In the genomic region with DNA sequence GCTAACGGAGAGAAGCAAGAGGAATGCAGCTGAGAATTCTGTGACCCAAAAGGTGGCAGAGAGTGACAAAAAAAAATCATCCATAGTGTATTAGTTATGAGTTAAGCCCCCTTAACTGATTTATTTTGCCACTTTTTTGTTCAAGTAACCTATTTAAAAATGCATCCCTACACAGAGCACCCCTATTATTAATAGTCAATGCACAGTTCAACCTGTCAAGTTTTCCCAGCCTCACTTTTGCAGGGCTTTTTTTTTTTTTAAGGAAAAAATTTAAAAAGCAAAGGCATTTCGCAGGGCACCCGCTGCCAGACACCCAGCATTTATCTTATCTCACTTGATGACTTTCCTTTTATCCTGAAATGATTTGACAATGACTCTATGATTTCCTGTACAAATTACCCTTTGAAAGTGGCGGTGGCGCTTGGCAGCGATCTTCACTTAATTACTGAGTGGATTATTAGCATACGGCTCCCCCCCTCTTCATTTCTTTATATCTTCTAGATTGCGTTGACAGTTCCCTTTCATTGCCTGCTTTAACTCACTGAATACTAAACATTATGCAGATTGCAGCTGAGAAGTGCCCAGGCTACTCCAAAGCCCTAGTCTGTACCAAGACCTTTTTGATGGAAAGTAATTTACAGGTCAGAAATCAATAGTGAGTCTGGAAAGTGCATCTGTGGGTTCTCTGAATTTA, we compare ENCODE assay signal across 14 mouse cellular contexts.
DNase-seq lines count a peak whose midpoint lies in the region; ATAC-seq lines count a peak whose summit lies in the region.
"Had no signal": no experiment of that assay in that cellular context is flagged by ENCODE, and none has a peak within 500 bp of the region (broad histone marks: within the 10 kb centered on the region; RNA-seq: fewer than 3 reads in every experiment).

No protein-coding gene starts in this region.

- H3K27ac ChIP-seq in forebrain, embryonic 15.5 days (replicated peaks), result peak overlapping the region; percentile 89
- no peak overlapping the region for H3K27ac ChIP-seq in midbrain, embryonic 14.5 days (replicated peaks; ENCODE audit: low read depth, low read length)
- H3K27ac ChIP-seq: embryonic facial prominence, embryonic 15.5 days; heart, adult 2 months; limb, embryonic 13.5 days; stomach, embryonic 15.5 days had no signal

- no peak overlapping the region for H3K9ac ChIP-seq in forebrain, embryonic 15.5 days (replicated peaks)
- H3K9ac ChIP-seq in midbrain, embryonic 14.5 days (replicated peaks; ENCODE audit: low read length), result no peak overlapping the region
- H3K9ac ChIP-seq: embryonic facial prominence, embryonic 15.5 days; limb, embryonic 13.5 days; liver, postnatal 0 days; stomach, embryonic 15.5 days had no signal

- 11% methylated on average over 8 of the region's 8 CpGs for WGBS in forebrain, embryonic 15.5 days
- WGBS in midbrain, embryonic 14.5 days, result 16% methylated on average over 8 of the region's 8 CpGs

- peak; percentile 10 to 31 for DNase-seq in left cerebral cortex, postnatal 14 days (ENCODE audit: low spot score in 2 of 2)
- no peak for DNase-seq in left cerebral cortex, adult 8-10 months (ENCODE audit: low spot score in 2 of 2)
- DNase-seq in brain, embryonic 18.5 days (ENCODE audit: low read depth, low spot score), result peak; percentile 71
- DNase-seq in midbrain, embryonic 14.5 days, result peak; percentile 73
- DNase-seq in heart, adult 11 months, result no peak
- no peak for DNase-seq in layer of hippocampus, adult 18-20 months (ENCODE audit: low spot score in 2 of 2)
- DNase-seq: heart, adult 2 months; heart, postnatal 4 days; liver, postnatal 0 days; thymus, postnatal 4 days had no signal

- intact Hi-C loops in left cerebral cortex, postnatal 14 days (cut with DNase I), result loop anchor here (10.0 kb wide), 1 partner anchor 145 kb away; a partner anchor contains a TSS

- no peaks in the 10 kb centered on the region for H3K27me3 ChIP-seq in forebrain, embryonic 15.5 days
- no peaks in the 10 kb centered on the region for H3K27me3 ChIP-seq in midbrain, embryonic 14.5 days (ENCODE audit: control insufficient read depth, insufficient read depth, low read length)
- H3K27me3 ChIP-seq: embryonic facial prominence, embryonic 15.5 days; limb, embryonic 13.5 days; stomach, embryonic 15.5 days had no signal

- no peaks in the 10 kb centered on the region for H3K9me3 ChIP-seq in forebrain, embryonic 15.5 days
- H3K9me3 ChIP-seq in midbrain, embryonic 14.5 days (ENCODE audit: control insufficient read depth, low read length), result no peaks in the 10 kb centered on the region
- H3K9me3 ChIP-seq: embryonic facial prominence, embryonic 15.5 days; limb, embryonic 13.5 days; stomach, embryonic 15.5 days had no signal

- ATAC-seq in forebrain, embryonic 15.5 days (replicated peaks), result peak; percentile 95
- ATAC-seq in midbrain, embryonic 14.5 days (ENCODE audit: low FRiP score, low TSS enrichment), result peak; percentile 60; the same call in 1 of the 2 replicates
- ATAC-seq: liver, postnatal 0 days had no signal

- H3K36me3 ChIP-seq in forebrain, embryonic 15.5 days, result no peaks in the 10 kb centered on the region
- H3K36me3 ChIP-seq in midbrain, embryonic 14.5 days (ENCODE audit: control insufficient read depth, insufficient read depth, low read length), result no peaks in the 10 kb centered on the region
- H3K36me3 ChIP-seq: embryonic facial prominence, embryonic 15.5 days; limb, embryonic 13.5 days; stomach, embryonic 15.5 days had no signal

- H3K4me1 ChIP-seq in forebrain, embryonic 15.5 days, result peaks cover 29% of the 10 kb centered on the region
- H3K4me1 ChIP-seq in midbrain, embryonic 14.5 days (ENCODE audit: control insufficient read depth, insufficient read depth, low read length), result peaks cover 7% of the 10 kb centered on the region
- H3K4me1 ChIP-seq: embryonic facial prominence, embryonic 15.5 days; limb, embryonic 13.5 days; stomach, embryonic 15.5 days had no signal

- H3K4me3 ChIP-seq in forebrain, embryonic 15.5 days, result no peak overlapping the region
- no peak overlapping the region for H3K4me3 ChIP-seq in midbrain, embryonic 14.5 days (replicated peaks; ENCODE audit: low read depth, low read length)
- H3K4me3 ChIP-seq: embryonic facial prominence, embryonic 15.5 days; heart, adult 2 months; limb, embryonic 13.5 days; stomach, embryonic 15.5 days had no signal

- no peak overlapping the region for H3K4me2 ChIP-seq in forebrain, embryonic 15.5 days (replicated peaks)
- peak overlapping the region; percentile 26 for H3K4me2 ChIP-seq in midbrain, embryonic 14.5 days (ENCODE audit: low read length)
- H3K4me2 ChIP-seq: embryonic facial prominence, embryonic 15.5 days; limb, embryonic 13.5 days; stomach, embryonic 15.5 days had no signal

Comparison
In these comparisons a context has a peak if more than half of its experiments do, and no peak if none do; other contexts are left out.
1. DNase-seq: peak in left cerebral cortex, postnatal 14 days (2 of 2), brain, embryonic 18.5 days (single experiment) and midbrain, embryonic 14.5 days (single experiment); none in left cerebral cortex, adult 8-10 months (0 of 2), heart, adult 11 months (single experiment) and layer of hippocampus, adult 18-20 months (0 of 2).